Mouse (Mus musculus) lung, postnatal 0 days (tissue): ENCODE measurements around the gene Guca1a.

ENCODE experiments used
- CTCF ChIP-seq: IDR thresholded peaks from 2 replicates; pipeline ENCODE4 v1.5.1; 2016; ENCODE audit warnings: antibody characterized with exemption, mild to moderate bottlenecking
- EP300 ChIP-seq: IDR thresholded peaks from 2 replicates; pipeline ENCODE4 v1.6.1; 2016; ENCODE audit warnings: antibody characterized with exemption, mild to moderate bottlenecking, control low read depth

DNA sequence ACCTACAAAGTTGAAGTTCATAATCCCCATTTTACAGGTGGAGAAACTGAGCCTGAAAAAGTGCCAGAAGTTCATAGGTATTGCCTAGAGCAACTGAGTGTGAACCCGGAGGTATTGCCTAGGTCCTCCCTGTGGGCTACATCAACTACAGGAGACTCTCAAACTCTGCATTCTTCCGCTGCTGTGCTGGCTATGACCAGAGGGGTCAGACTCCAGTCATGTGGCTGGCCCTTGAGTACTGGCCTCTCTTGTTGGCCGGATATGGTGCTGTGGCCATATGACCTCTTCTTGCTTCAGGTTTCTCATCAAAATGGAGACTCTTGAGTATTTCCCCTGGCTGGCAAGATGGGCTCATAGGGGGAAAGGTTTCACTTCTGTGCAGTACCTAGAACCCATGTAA, 41.9 kb upstream of the Guca1a start:
- peak; percentile 37; the same call in 1 of the 2 replicates for TF ChIP-seq CTCF
- no peak for TF ChIP-seq EP300
